Mouse (Mus musculus): ENCODE data around the gene Tapt1.
"Not testable (repeated sequence)": the region's sequence is repeated elsewhere in the genome, so short reads cannot be mapped to it uniquely, and the experiment has no call there.

Gene Tapt1

GRCm38 (mm10) chr5:44127487-44127886 is 98.9 kb downstream of the Tapt1 start:
- no peak for DNase-seq (ENCODE audit: low spot score in 2 of 2)

GRCm38 (mm10) chr5:44126574-44126973 is 99.9 kb downstream of the Tapt1 start:
- DNase-seq (ENCODE audit: low spot score in 2 of 2), result not testable (repeated sequence)

All from frontal cortex, postnatal 10 days (tissue).